Mouse (Mus musculus): ENCODE results near the gene Tarbp2. TPM values are rescaled to one million over a fixed set of nuclear protein-coding genes. Genes with fewer than 3 reads are reported as not detected.

Gene Tarbp2
- 163 and 184 TPM in 2 replicates for total RNA-seq (2012; rRNA removed)

DNA sequence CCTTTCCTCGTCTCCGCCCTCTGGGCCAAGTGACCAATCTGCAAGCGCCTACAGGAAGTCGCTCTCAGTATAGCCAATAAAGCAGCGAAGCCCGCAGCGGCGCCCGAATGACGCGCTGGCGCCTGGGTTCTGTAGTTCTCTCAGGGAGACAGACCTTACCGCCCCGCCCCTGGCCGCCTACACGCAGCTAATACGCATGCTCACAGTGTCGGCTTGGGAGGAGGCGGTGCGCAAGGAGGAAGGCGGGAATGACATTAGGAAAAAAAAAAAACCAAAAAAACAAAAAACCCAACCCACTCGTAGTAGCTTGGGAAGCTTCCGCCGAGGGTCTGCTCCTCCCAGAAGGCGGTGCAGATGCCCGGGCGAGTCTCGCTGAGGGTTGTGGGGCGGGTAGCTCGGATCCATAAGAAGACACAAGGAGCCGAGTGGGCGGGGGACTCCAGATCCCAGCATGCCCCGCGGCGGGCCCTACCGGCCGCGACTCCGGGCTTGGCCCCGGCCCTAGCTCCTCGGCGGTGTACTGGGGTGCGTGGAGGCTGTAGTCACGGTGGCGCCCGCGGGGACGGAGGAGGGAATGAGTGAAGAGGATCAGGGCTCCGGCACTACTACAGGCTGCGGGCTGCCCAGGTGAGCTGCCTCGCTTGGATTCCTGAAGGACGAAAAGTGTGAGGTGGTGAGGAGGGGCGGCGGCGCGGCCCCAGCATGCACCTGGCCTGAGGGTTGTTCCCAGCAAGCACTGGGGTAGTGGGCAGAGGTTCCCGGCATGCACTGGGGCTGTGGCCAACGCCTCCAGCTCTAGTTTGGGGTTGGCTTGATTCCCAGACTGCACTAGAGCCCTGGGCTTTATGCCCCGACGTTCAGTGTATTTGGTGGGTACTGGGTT lies at the start of gene Tarbp2:
Tarbp2 (plus strand) TSS at position 217 of the 883 bp plus-strand sequence.
- Histone ChIP-seq H3K4me3 (ENCODE audit: insufficient read depth in 1 of 2, low read depth in 1 of 2, low read length in 2 of 2, poor library complexity in 1 of 2, severe bottlenecking in 1 of 2) (peak within 1 kb of the TSS; percentile 92 to 93), H3K36me3 (ENCODE audit: control insufficient read depth, insufficient read depth, low read length, poor library complexity, severe bottlenecking) (peaks cover 26% of the 10 kb centered on the region), H3K27ac (ENCODE audit: insufficient read depth, low read depth, low read length, poor library complexity, severe bottlenecking) (peak within 1 kb of the TSS; percentile 99), H3K4me1 (ENCODE audit: control insufficient read depth in 2 of 2, insufficient read depth in 2 of 2, low read length in 2 of 2, poor library complexity in 1 of 2) (peaks cover 0 to 9% of the 10 kb centered on the region in 2 experiments; a peak in 2 of 4 replicates), H3K9me3 (ENCODE audit: control insufficient read depth, insufficient read depth, low read depth, low read length) (no peaks in the 10 kb centered on the region), H3K9ac (ENCODE audit: insufficient read depth, low read depth, low read length, poor library complexity, severe bottlenecking) (peak within 1 kb of the TSS; percentile 99)
- in situ Hi-C loops (cut with MboI; ENCODE audit: low sequenced_read_pairs in 2 of 2, unreplicated experiment in 2 of 2), result no loop called here
- 0 out of 2 replicates have a peak, but pooled peaks have one; percentile 31 for TF ChIP-seq CHD2 (IDR thresholded peaks at IDR 0.05; ENCODE audit: low read depth, low read length)
- no peak for TF ChIP-seq MAFK (IDR thresholded peaks at IDR 0.05; ENCODE audit: insufficient read depth, low read depth, low read length)
- peak; percentile 87 for TF ChIP-seq HCFC1 (IDR thresholded peaks at IDR 0.05; ENCODE audit: borderline replicate concordance, insufficient read depth, low read length)
- no peak for TF ChIP-seq ZC3H11A (IDR thresholded peaks at IDR 0.05; ENCODE audit: borderline replicate concordance, low read depth, low read length)
- peak; percentile 97 for TF ChIP-seq ZNF384 (IDR thresholded peaks at IDR 0.05; ENCODE audit: low read depth, low read length)
- DNase-seq (ENCODE audit: low read depth, low spot score), result peak; percentile 99

GRCm38 (mm10) chr15:102468675-102469370 lies 49.2 kb upstream of the Tarbp2 start:
- peaks cover 4% of the 10 kb centered on the region; the same call in 1 of the 2 replicates for H3K36me3 ChIP-seq (ENCODE audit: control insufficient read depth, insufficient read depth, low read length, poor library complexity, severe bottlenecking)
- no peak overlapping the region for H3K4me3 ChIP-seq (ENCODE audit: insufficient read depth in 1 of 2, low read depth in 1 of 2, low read length in 2 of 2, poor library complexity in 1 of 2, severe bottlenecking in 1 of 2)
- TF ChIP-seq CHD2 (IDR thresholded peaks at IDR 0.05; ENCODE audit: low read depth, low read length) (no peak), ZNF384 (IDR thresholded peaks at IDR 0.05; ENCODE audit: low read depth, low read length) (no peak), MAFK (IDR thresholded peaks at IDR 0.05; ENCODE audit: insufficient read depth, low read depth, low read length) (no peak), HCFC1 (IDR thresholded peaks at IDR 0.05; ENCODE audit: borderline replicate concordance, insufficient read depth, low read length) (no peak)
- in situ Hi-C loops (cut with MboI; ENCODE audit: low sequenced_read_pairs in 2 of 2, unreplicated experiment in 2 of 2), result no loop called here
- no peak overlapping the region for H3K9ac ChIP-seq (ENCODE audit: insufficient read depth, low read depth, low read length, poor library complexity, severe bottlenecking)
- H3K9me3 ChIP-seq (ENCODE audit: control insufficient read depth, insufficient read depth, low read depth, low read length), result no peaks in the 10 kb centered on the region
- H3K4me1 ChIP-seq (ENCODE audit: control insufficient read depth in 2 of 2, insufficient read depth in 2 of 2, low read length in 2 of 2, poor library complexity in 1 of 2), result peaks cover 0 to 4% of the 10 kb centered on the region in 2 experiments; a peak in 1 of 4 replicates
- DNase-seq (ENCODE audit: low read depth, low spot score), result no peak
- H3K27ac ChIP-seq (ENCODE audit: insufficient read depth, low read depth, low read length, poor library complexity, severe bottlenecking), result no peak overlapping the region

GRCm38 (mm10) chr15:102470183-102470604 lies 47.8 kb upstream of the Tarbp2 start, which contains the start of gene Pcbp2:
Pcbp2 (plus strand) TSS chr15:102470539.
- in situ Hi-C loops (cut with MboI; ENCODE audit: low sequenced_read_pairs in 2 of 2, unreplicated experiment in 2 of 2), result no loop called here
- TF ChIP-seq HCFC1 (IDR thresholded peaks at IDR 0.05; ENCODE audit: borderline replicate concordance, insufficient read depth, low read length) (peak; percentile 81), ZNF384 (IDR thresholded peaks at IDR 0.05; ENCODE audit: low read depth, low read length) (no peak)
- DNase-seq (ENCODE audit: low read depth, low spot score), result peak; percentile 94

DNA sequence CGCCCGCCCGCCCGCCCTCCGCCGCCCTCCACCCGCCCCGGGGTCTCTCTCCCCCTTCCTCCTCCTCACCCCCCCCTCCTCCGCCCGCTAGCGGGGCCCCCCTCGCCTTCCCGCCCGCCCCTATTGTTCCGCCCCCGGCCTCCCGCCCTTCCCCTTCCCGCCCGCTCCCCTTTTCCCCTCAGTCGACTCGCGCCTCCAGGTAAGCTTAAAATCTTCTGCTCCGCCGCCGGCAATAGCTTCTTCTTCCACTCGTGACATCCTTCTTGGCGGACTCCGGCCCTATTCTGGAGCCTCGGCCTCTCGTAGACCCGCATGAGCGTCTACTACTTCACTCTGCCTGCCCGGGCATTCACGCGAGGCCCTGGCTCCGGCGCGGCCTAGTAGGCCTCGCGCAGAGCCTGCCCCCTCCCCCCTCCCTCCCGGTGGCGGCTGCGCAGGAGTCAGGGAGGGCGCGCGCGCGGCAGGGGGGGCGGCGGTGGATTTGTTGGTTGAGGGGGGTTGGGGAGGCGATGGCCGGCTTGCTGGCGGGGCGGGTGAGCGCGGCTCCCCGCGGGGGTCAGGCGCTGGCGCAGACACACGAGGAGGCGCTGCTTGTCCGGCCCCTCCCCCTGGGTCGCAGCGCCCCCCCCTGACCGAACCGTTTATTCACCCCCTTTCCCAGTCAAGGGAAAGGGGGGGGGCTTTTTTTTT lies 47.2 kb upstream of the Tarbp2 start:
- H3K27ac ChIP-seq (ENCODE audit: insufficient read depth, low read depth, low read length, poor library complexity, severe bottlenecking), result peak overlapping the region; percentile 96
- H3K9me3 ChIP-seq (ENCODE audit: control insufficient read depth, insufficient read depth, low read depth, low read length), result no peaks in the 10 kb centered on the region
- H3K4me1 ChIP-seq (ENCODE audit: control insufficient read depth in 2 of 2, insufficient read depth in 2 of 2, low read length in 2 of 2, poor library complexity in 1 of 2), result peaks cover 0 to 4% of the 10 kb centered on the region in 2 experiments; a peak in 1 of 4 replicates
- TF ChIP-seq MAFK (IDR thresholded peaks at IDR 0.05; ENCODE audit: insufficient read depth, low read depth, low read length) (no peak), CHD2 (IDR thresholded peaks at IDR 0.05; ENCODE audit: low read depth, low read length) (0 out of 2 replicates have a peak, but pooled peaks have one; percentile 24), HCFC1 (IDR thresholded peaks at IDR 0.05; ENCODE audit: borderline replicate concordance, insufficient read depth, low read length) (peak; percentile 22; the same call in 1 of the 2 replicates), ZNF384 (IDR thresholded peaks at IDR 0.05; ENCODE audit: low read depth, low read length) (peak; percentile 65; the same call in 1 of the 2 replicates), ZC3H11A (IDR thresholded peaks at IDR 0.05; ENCODE audit: borderline replicate concordance, low read depth, low read length) (no peak)
- H3K9ac ChIP-seq (ENCODE audit: insufficient read depth, low read depth, low read length, poor library complexity, severe bottlenecking), result peak overlapping the region; percentile 97
- H3K4me3 ChIP-seq (ENCODE audit: insufficient read depth in 1 of 2, low read depth in 1 of 2, low read length in 2 of 2, poor library complexity in 1 of 2, severe bottlenecking in 1 of 2), result peak overlapping the region; percentile 78 to 87
- in situ Hi-C loops (cut with MboI; ENCODE audit: low sequenced_read_pairs in 2 of 2, unreplicated experiment in 2 of 2), result no loop called here
- DNase-seq (ENCODE audit: low read depth, low spot score), result no peak
- peaks cover 16% of the 10 kb centered on the region for H3K36me3 ChIP-seq (ENCODE audit: control insufficient read depth, insufficient read depth, low read length, poor library complexity, severe bottlenecking)

More at GRCm38 (mm10) chr15:102470183-102470604, 47.8 kb upstream of the Tarbp2 start, which contains the start of gene Pcbp2:
- peaks cover 10% of the 10 kb centered on the region for H3K36me3 ChIP-seq (ENCODE audit: control insufficient read depth, insufficient read depth, low read length, poor library complexity, severe bottlenecking)
- peaks cover 0 to 4% of the 10 kb centered on the region in 2 experiments; a peak in 1 of 4 replicates for H3K4me1 ChIP-seq (ENCODE audit: control insufficient read depth in 2 of 2, insufficient read depth in 2 of 2, low read length in 2 of 2, poor library complexity in 1 of 2)
- H3K9ac ChIP-seq (ENCODE audit: insufficient read depth, low read depth, low read length, poor library complexity, severe bottlenecking), result peak within 1 kb of the TSS; percentile 97
- H3K4me3 ChIP-seq (ENCODE audit: insufficient read depth in 1 of 2, low read depth in 1 of 2, low read length in 2 of 2, poor library complexity in 1 of 2, severe bottlenecking in 1 of 2), result peak within 1 kb of the TSS; percentile 78 to 87
- H3K9me3 ChIP-seq (ENCODE audit: control insufficient read depth, insufficient read depth, low read depth, low read length), result no peaks in the 10 kb centered on the region
- peak within 1 kb of the TSS; percentile 96 for H3K27ac ChIP-seq (ENCODE audit: insufficient read depth, low read depth, low read length, poor library complexity, severe bottlenecking)
